Mouse (Mus musculus) thymus, adult 2 months (tissue): ENCODE data around the gene Paf1. TPM values are rescaled to one million over a fixed set of nuclear protein-coding genes. Genes with fewer than 3 reads are reported as not detected.

Experiments used
- DNase-seq: peaks from one replicate; pipeline ENCODE4 v3.0.0; 2021
- H3K27ac ChIP-seq: fragments of 200-500 bp; 2 replicates; pipeline ENCODE4 v1.5.1; 2012; ENCODE audit warnings: low read length, control low read depth; ENCODE audit not compliant: control insufficient read depth, insufficient read depth
- H3K27me3 ChIP-seq: fragments of 200-500 bp; 2 replicates; pipeline ENCODE4 v1.6.1; 2012; ENCODE audit warnings: mild to moderate bottlenecking, low read length, moderate library complexity, mixed read lengths; ENCODE audit not compliant: control insufficient read depth, insufficient read depth
- H3K36me3 ChIP-seq: fragments of 200-500 bp; 2 replicates; pipeline ENCODE4 v1.6.1; 2012; ENCODE audit warnings: mild to moderate bottlenecking, low read length, moderate library complexity; ENCODE audit not compliant: control insufficient read depth, insufficient read depth
- H3K4me1 ChIP-seq: fragments of 200-500 bp; replicated peaks from 2 replicates; pipeline ENCODE4 v1.6.1; 2012; ENCODE audit warnings: low read length; ENCODE audit not compliant: control insufficient read depth, insufficient read depth
- H3K4me3 ChIP-seq: fragments of 200-500 bp; 2 replicates; pipeline ENCODE4 v1.5.1; 2012; ENCODE audit warnings: mild to moderate bottlenecking, low read length, control low read depth, moderate library complexity; ENCODE audit not compliant: control insufficient read depth, insufficient read depth
- CTCF ChIP-seq: fragments of 200-500 bp; IDR thresholded peaks from 2 replicates; pipeline ENCODE4 v1.5.1; 2012; ENCODE audit warnings: mild to moderate bottlenecking, control low read depth, low read length, moderate library complexity, borderline replicate concordance; ENCODE audit not compliant: control insufficient read depth, poor library complexity, insufficient read depth; ENCODE audit errors: extremely low read depth
- POLR2A ChIP-seq: fragments of 200-500 bp; IDR thresholded peaks from 2 replicates; pipeline ENCODE4 v1.6.1; 2012; ENCODE audit warnings: mild to moderate bottlenecking, low read length, control low read depth, moderate library complexity; ENCODE audit not compliant: control insufficient read depth, poor library complexity, insufficient read depth; ENCODE audit errors: extremely low read depth
- WGBS: fragments of 180-500 bp; shearing (Covaris S2); methylation state at CpG from one replicate; pipeline ENCODE4 v1.1.7; 2018; 5-methylcytosine and 5-hydroxymethylcytosine counted together
- polyA plus RNA-seq: library from polyadenylated mRNA; depleted of rRNA; stranded (reverse); fragments of >200 nt; gene quantifications from 2 replicates; pipeline ENCODE4 v1.2.3, GENCODE M21; 2012

The Paf1 gene
- polyA plus RNA-seq, 1 experiment: 146 TPM

- DNase-seq: no peak
- peaks cover 24% of the 10 kb centered on the region for H3K4me1 ChIP-seq
- peak overlapping the region; percentile 87 for H3K27ac ChIP-seq
- H3K27me3 ChIP-seq: no peaks in the 10 kb centered on the region
- TF ChIP-seq CTCF: no peak
- TF ChIP-seq POLR2A: no peak
- 19% methylated on average over 2 of the region's 2 CpGs for WGBS
- H3K36me3 ChIP-seq: no peaks in the 10 kb centered on the region
- H3K4me3 ChIP-seq: no peak overlapping the region
Observed at GRCm38 (mm10) chr7:28438771-28439170, 46.0 kb downstream of the Paf1 start.

- Histone ChIP-seq H3K27me3 (no peaks in the 10 kb centered on the region), H3K4me1 (peaks cover 23% of the 10 kb centered on the region), H3K27ac (peak overlapping the region; percentile 97), H3K36me3 (peaks cover 17% of the 10 kb centered on the region; the same call in 1 of the 2 replicates), H3K4me3 (peak overlapping the region; percentile 89)
- TF ChIP-seq POLR2A: peak; percentile 91
- no peak for TF ChIP-seq CTCF
- DNase-seq: peak; percentile 85
- 0% methylated on average over 2 of the region's 2 CpGs for WGBS
Observed at GRCm38 (mm10) chr7:28440739-28441138, 48.0 kb downstream of the Paf1 start.

GRCm38 (mm10) chr7:28441776-28442485, 49.2 kb downstream of the Paf1 start:
- Histone ChIP-seq H3K4me3 (peak overlapping the region; percentile 89), H3K36me3 (peaks cover 21% of the 10 kb centered on the region; the same call in 1 of the 2 replicates), H3K27ac (peak overlapping the region; percentile 90), H3K27me3 (no peaks in the 10 kb centered on the region), H3K4me1 (peaks cover 23% of the 10 kb centered on the region)
- no peak for DNase-seq
- 38% methylated on average over 14 of the region's 14 CpGs for whole genome bisulfite sequencing
- no peak for TF ChIP-seq POLR2A
- TF ChIP-seq CTCF: no peak

- Histone ChIP-seq H3K4me1 (peaks cover 17% of the 10 kb centered on the region), H3K36me3 (peaks cover 26% of the 10 kb centered on the region), H3K27ac (no peak overlapping the region), H3K4me3 (no peak overlapping the region), H3K27me3 (no peaks in the 10 kb centered on the region)
- TF ChIP-seq POLR2A: no peak
- 11% methylated on average over 4 of the region's 4 CpGs for WGBS
- no peak for DNase-seq
Observed at GRCm38 (mm10) chr7:28442688-28443087, 49.9 kb downstream of the Paf1 start.

DNA sequence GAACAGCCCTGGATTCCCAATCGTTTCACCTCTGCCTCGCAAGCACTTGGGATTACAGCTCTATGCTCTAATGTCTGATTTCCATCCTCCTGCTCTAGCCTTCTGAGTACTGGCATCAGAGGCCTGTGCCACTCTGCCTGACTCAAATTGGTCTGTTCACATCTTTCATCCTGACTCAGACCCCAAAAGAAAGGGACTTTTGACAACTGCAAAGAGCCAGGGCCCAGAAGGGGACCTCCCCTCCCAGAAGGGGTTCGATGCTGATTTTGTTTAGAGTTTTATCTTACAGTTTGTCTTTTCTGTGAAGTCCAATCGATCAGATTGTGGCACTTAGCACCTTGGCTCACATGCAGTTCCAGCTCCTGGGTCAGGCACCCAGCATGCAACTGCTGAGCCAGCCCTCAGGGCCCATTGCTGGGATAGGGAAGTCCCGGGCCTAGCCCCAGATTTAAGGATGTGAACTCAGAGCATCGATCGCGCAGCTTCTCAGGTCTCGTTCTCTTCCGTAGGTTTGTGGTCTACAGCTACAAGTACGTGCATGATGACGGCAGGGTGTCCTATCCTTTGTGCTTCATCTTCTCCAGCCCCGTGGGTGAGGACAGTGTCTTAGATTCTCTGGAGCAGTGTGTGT, 51.7 kb downstream of the Paf1 start:
- whole genome bisulfite sequencing: 69% methylated on average over 13 of the region's 13 CpGs
- no peak overlapping the region for H3K4me3 ChIP-seq
- H3K27ac ChIP-seq: peak overlapping the region; percentile 15; the same call in 1 of the 2 replicates
- DNase-seq: no peak
- peaks cover 27% of the 10 kb centered on the region for H3K36me3 ChIP-seq
- H3K27me3 ChIP-seq: no peaks in the 10 kb centered on the region
- TF ChIP-seq CTCF: no peak
- no peak for TF ChIP-seq POLR2A
- peaks cover 13% of the 10 kb centered on the region for H3K4me1 ChIP-seq

DNA sequence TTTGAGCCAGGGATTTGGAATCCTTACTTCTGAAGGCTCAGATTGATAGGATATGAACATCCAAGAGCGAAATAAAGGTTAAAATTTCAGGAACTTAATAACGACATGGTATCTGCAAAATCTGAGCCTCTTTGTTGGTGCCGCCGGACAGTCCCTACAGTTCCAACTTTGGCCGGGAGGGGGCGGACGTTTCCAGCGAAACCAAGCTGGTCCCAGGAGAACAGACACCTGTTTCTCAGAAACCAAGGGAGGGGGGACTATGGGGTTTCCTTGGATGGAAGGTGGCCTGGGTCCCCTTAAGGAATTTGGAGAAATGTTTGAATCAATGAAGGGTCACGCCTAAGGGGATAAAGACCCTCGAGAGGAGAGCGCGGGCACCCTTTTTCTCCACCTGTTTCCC, 53.7 kb downstream of the Paf1 start:
- TF ChIP-seq CTCF (peak; percentile 83; the same call in 1 of the 2 replicates), POLR2A (no peak)
- H3K27me3 ChIP-seq: no peaks in the 10 kb centered on the region
- whole genome bisulfite sequencing: 34% methylated on average over 12 of the region's 12 CpGs
- peak; percentile 87 for DNase-seq
- H3K27ac ChIP-seq: no peak overlapping the region
- peaks cover 27% of the 10 kb centered on the region for H3K36me3 ChIP-seq
- peaks cover 11% of the 10 kb centered on the region for H3K4me1 ChIP-seq
- no peak overlapping the region for H3K4me3 ChIP-seq
